Mouse (Mus musculus) stomach, embryonic 15.5 days (tissue): ENCODE measurements around the gene Lyst. TPM values are rescaled to one million over a fixed set of nuclear protein-coding genes. Genes with fewer than 3 reads are reported as not detected.

Source experiments
- ATAC-seq: fragments of 200-750 bp; cut with Nextera tagmentation; 2 replicates; pipeline ENCODE4 v1.8.0; 2017; ENCODE audit warnings: low read depth, moderate number of reproducible peaks, moderate TSS enrichment; ENCODE audit not compliant: insufficient read depth, low FRiP score
- H3K27ac ChIP-seq: fragments of 300-500 bp; sonication (generic); 2 replicates; pipeline ENCODE4 v1.5.1; 2015; ENCODE audit warnings: mild to moderate bottlenecking, inconsistent platforms
- H3K27me3 ChIP-seq: fragments of 300-500 bp; sonication (generic); replicated peaks from 2 replicates; pipeline ENCODE4 v1.6.1; 2015; ENCODE audit warnings: inconsistent platforms
- H3K36me3 ChIP-seq: fragments of 300-500 bp; sonication (generic); 2 replicates; pipeline ENCODE4 v1.6.1; 2015; ENCODE audit warnings: inconsistent platforms
- H3K4me1 ChIP-seq: fragments of 300-500 bp; sonication (generic); 2 replicates; pipeline ENCODE4 v1.6.1; 2015; ENCODE audit warnings: inconsistent platforms
- H3K4me2 ChIP-seq: fragments of 300-500 bp; sonication (generic); 2 replicates; pipeline ENCODE4 v1.6.1; 2015; ENCODE audit warnings: mild to moderate bottlenecking, inconsistent platforms
- H3K4me3 ChIP-seq: fragments of 300-500 bp; sonication (generic); replicated peaks from 2 replicates; pipeline ENCODE4 v1.5.1; 2015; ENCODE audit warnings: inconsistent platforms
- H3K9ac ChIP-seq: fragments of 300-500 bp; sonication (generic); 2 replicates; pipeline ENCODE4 v1.6.1; 2015; ENCODE audit warnings: inconsistent platforms
- H3K9me3 ChIP-seq: fragments of 300-500 bp; sonication (generic); 2 replicates; pipeline ENCODE4 v1.6.1; 2016; ENCODE audit warnings: inconsistent platforms
- WGBS: fragments of 180-500 bp; shearing (Covaris S2); methylation state at CpG from one replicate; pipeline ENCODE4 v1.1.7; 2015; 5-methylcytosine and 5-hydroxymethylcytosine counted together
- polyA plus RNA-seq: library from polyadenylated mRNA; unstranded; fragments of >200 nt; fragmentation: Nextera tagmentation; extraction: Ambion mirVana; gene quantifications from 2 replicates; pipeline ENCODE4 v1.2.1, GENCODE M21; 2015

Lyst gene
- polyA plus RNA-seq, 1 experiment from 2014 or later: 6.6 TPM

GRCm38 (mm10) chr13:13558900-13559299 is 31.3 kb upstream of the Lyst start:
- Histone ChIP-seq H3K4me2 (no peak overlapping the region), H3K9me3 (no peaks in the 10 kb centered on the region), H3K27ac (no peak overlapping the region), H3K9ac (no peak overlapping the region), H3K36me3 (no peaks in the 10 kb centered on the region), H3K4me3 (no peak overlapping the region), H3K27me3 (no peaks in the 10 kb centered on the region), H3K4me1 (no peaks in the 10 kb centered on the region)
- ATAC-seq: peak; percentile 65; the same call in 1 of the 2 replicates
- 60% methylated on average over 5 of the region's 5 CpGs for WGBS

- no peak overlapping the region for H3K27ac ChIP-seq
- H3K36me3 ChIP-seq: no peaks in the 10 kb centered on the region
- ATAC-seq: no peak
- 70% methylated on average over 6 of the region's 6 CpGs for WGBS
- H3K4me1 ChIP-seq: no peaks in the 10 kb centered on the region
- no peaks in the 10 kb centered on the region for H3K27me3 ChIP-seq
- H3K4me2 ChIP-seq: no peak overlapping the region
- no peaks in the 10 kb centered on the region for H3K9me3 ChIP-seq
- H3K4me3 ChIP-seq: no peak overlapping the region
- H3K9ac ChIP-seq: no peak overlapping the region
These were observed 27.6 kb upstream of the Lyst start for GRCm38 (mm10) chr13:13562571-13562970.

- Histone ChIP-seq H3K4me1 (no peaks in the 10 kb centered on the region), H3K4me3 (no peak overlapping the region), H3K9me3 (no peaks in the 10 kb centered on the region), H3K27ac (no peak overlapping the region), H3K9ac (no peak overlapping the region), H3K4me2 (no peak overlapping the region), H3K27me3 (no peaks in the 10 kb centered on the region), H3K36me3 (no peaks in the 10 kb centered on the region)
- ATAC-seq: no peak
- WGBS: 6% methylated on average over 2 of the region's 2 CpGs
These were observed 26.1 kb upstream of the Lyst start for GRCm38 (mm10) chr13:13564116-13564515.

GRCm38 (mm10) chr13:13564541-13564940 is 25.7 kb upstream of the Lyst start:
- no peak overlapping the region for H3K9ac ChIP-seq
- no peak overlapping the region for H3K4me3 ChIP-seq
- ATAC-seq: no peak
- H3K4me2 ChIP-seq: no peak overlapping the region
- H3K27ac ChIP-seq: no peak overlapping the region
- no peaks in the 10 kb centered on the region for H3K27me3 ChIP-seq
- H3K36me3 ChIP-seq: no peaks in the 10 kb centered on the region
- no peaks in the 10 kb centered on the region for H3K9me3 ChIP-seq
- H3K4me1 ChIP-seq: no peaks in the 10 kb centered on the region
- WGBS: 51% methylated on average over 4 of the region's 4 CpGs

- H3K4me1 ChIP-seq: no peaks in the 10 kb centered on the region
- ATAC-seq: no peak
- 93% methylated on average over 6 of the region's 6 CpGs for WGBS
These were observed 22.6 kb upstream of the Lyst start for GRCm38 (mm10) chr13:13567640-13568039.

GRCm38 (mm10) chr13:13568824-13569223 is 21.4 kb upstream of the Lyst start:
- no peak for ATAC-seq
- no peaks in the 10 kb centered on the region for H3K4me1 ChIP-seq
- H3K4me3 ChIP-seq: no peak overlapping the region
- H3K36me3 ChIP-seq: no peaks in the 10 kb centered on the region
- H3K9ac ChIP-seq: no peak overlapping the region
- WGBS: 68% methylated on average over 1 of the region's 1 CpGs
- no peaks in the 10 kb centered on the region for H3K27me3 ChIP-seq
- no peaks in the 10 kb centered on the region for H3K9me3 ChIP-seq
- H3K4me2 ChIP-seq: no peak overlapping the region
- H3K27ac ChIP-seq: no peak overlapping the region

More at GRCm38 (mm10) chr13:13567640-13568039, 22.6 kb upstream of the Lyst start:
- H3K36me3 ChIP-seq: no peaks in the 10 kb centered on the region
- no peak overlapping the region for H3K4me3 ChIP-seq
- H3K9ac ChIP-seq: no peak overlapping the region
- no peak overlapping the region for H3K27ac ChIP-seq
- H3K9me3 ChIP-seq: no peaks in the 10 kb centered on the region
- no peak overlapping the region for H3K4me2 ChIP-seq
- no peaks in the 10 kb centered on the region for H3K27me3 ChIP-seq

GRCm38 (mm10) chr13:13569603-13570002 is 20.6 kb upstream of the Lyst start:
- H3K4me3 ChIP-seq: no peak overlapping the region
- H3K27ac ChIP-seq: no peak overlapping the region
- H3K4me2 ChIP-seq: no peak overlapping the region
- H3K27me3 ChIP-seq: no peaks in the 10 kb centered on the region
- H3K9me3 ChIP-seq: no peaks in the 10 kb centered on the region
- no peaks in the 10 kb centered on the region for H3K36me3 ChIP-seq
- peak; percentile 62; the same call in 1 of the 2 replicates for ATAC-seq
- no peaks in the 10 kb centered on the region for H3K4me1 ChIP-seq
- H3K9ac ChIP-seq: no peak overlapping the region

GRCm38 (mm10) chr13:13572060-13572835 is 17.9 kb upstream of the Lyst start:
- Histone ChIP-seq H3K27me3 (no peaks in the 10 kb centered on the region), H3K4me3 (no peak overlapping the region), H3K4me1 (0 out of 2 replicates have a peak, but pooled peaks cover 3% of the 10 kb centered on the region), H3K9me3 (no peaks in the 10 kb centered on the region), H3K4me2 (no peak overlapping the region), H3K9ac (no peak overlapping the region), H3K27ac (no peak overlapping the region), H3K36me3 (no peaks in the 10 kb centered on the region)
- ATAC-seq: no peak
- 76% methylated on average over 10 of the region's 10 CpGs for WGBS

GRCm38 (mm10) chr13:13572941-13573340 is 17.3 kb upstream of the Lyst start:
- 0 out of 2 replicates have a peak, but pooled peaks cover 3% of the 10 kb centered on the region for H3K4me1 ChIP-seq
- H3K4me3 ChIP-seq: no peak overlapping the region
- no peak overlapping the region for H3K9ac ChIP-seq
- ATAC-seq: no peak
- H3K27me3 ChIP-seq: no peaks in the 10 kb centered on the region
- H3K36me3 ChIP-seq: no peaks in the 10 kb centered on the region
- H3K4me2 ChIP-seq: no peak overlapping the region
- WGBS: 80% methylated on average over 2 of the region's 2 CpGs
- no peak overlapping the region for H3K27ac ChIP-seq
- H3K9me3 ChIP-seq: no peaks in the 10 kb centered on the region

GRCm38 (mm10) chr13:13573572-13574257 is 16.5 kb upstream of the Lyst start:
- Histone ChIP-seq H3K9ac (no peak overlapping the region), H3K4me1 (0 out of 2 replicates have a peak, but pooled peaks cover 3% of the 10 kb centered on the region), H3K9me3 (no peaks in the 10 kb centered on the region), H3K4me3 (no peak overlapping the region), H3K36me3 (no peaks in the 10 kb centered on the region), H3K4me2 (no peak overlapping the region), H3K27ac (no peak overlapping the region), H3K27me3 (no peaks in the 10 kb centered on the region)
- ATAC-seq: no peak; the same call in 1 of the 2 replicates
- 45% methylated on average over 5 of the region's 5 CpGs for WGBS

GRCm38 (mm10) chr13:13574258-13574870 is 15.8 kb upstream of the Lyst start:
- no peaks in the 10 kb centered on the region for H3K36me3 ChIP-seq
- no peak overlapping the region for H3K4me2 ChIP-seq
- no peaks in the 10 kb centered on the region for H3K27me3 ChIP-seq
- no peak overlapping the region for H3K9ac ChIP-seq
- WGBS: 85% methylated on average over 8 of the region's 8 CpGs
- no peaks in the 10 kb centered on the region for H3K9me3 ChIP-seq
- H3K27ac ChIP-seq: no peak overlapping the region
- 0 out of 2 replicates have a peak, but pooled peaks cover 3% of the 10 kb centered on the region for H3K4me1 ChIP-seq
- H3K4me3 ChIP-seq: no peak overlapping the region
- no peak for ATAC-seq

GRCm38 (mm10) chr13:13575106-13575505 is 15.1 kb upstream of the Lyst start:
- 65% methylated on average over 8 of the region's 8 CpGs for WGBS
- ATAC-seq: no peak
- H3K9ac ChIP-seq: no peak overlapping the region
- H3K4me3 ChIP-seq: no peak overlapping the region
- H3K4me2 ChIP-seq: no peak overlapping the region
- H3K27me3 ChIP-seq: no peaks in the 10 kb centered on the region
- H3K36me3 ChIP-seq: no peaks in the 10 kb centered on the region
- no peaks in the 10 kb centered on the region for H3K9me3 ChIP-seq
- no peak overlapping the region for H3K27ac ChIP-seq
- H3K4me1 ChIP-seq: 0 out of 2 replicates have a peak, but pooled peaks cover 3% of the 10 kb centered on the region
